Mouse (Mus musculus) midbrain, embryonic 16.5 days (tissue): ENCODE data around the gene Gm10320. TPM values are rescaled to one million over a fixed set of nuclear protein-coding genes. Genes with fewer than 3 reads are reported as not detected.

Experiments
- ATAC-seq: fragments of 200-750 bp; cut with Nextera tagmentation; 2 replicates; pipeline ENCODE4 v1.8.0; 2017; ENCODE audit warnings: moderate TSS enrichment
- H3K27ac ChIP-seq: fragments of 300-500 bp; sonication (generic); 2 replicates; pipeline ENCODE4 v1.5.1; 2014; ENCODE audit warnings: mild to moderate bottlenecking, low read length, mixed read lengths
- H3K27me3 ChIP-seq: fragments of 300-500 bp; sonication (generic); 2 replicates; pipeline ENCODE4 v1.6.1; 2014; ENCODE audit warnings: low read depth, low read length, mixed read lengths; ENCODE audit not compliant: control insufficient read depth, insufficient read depth
- H3K36me3 ChIP-seq: fragments of 300-500 bp; sonication (generic); 2 replicates; pipeline ENCODE4 v1.6.1; 2014; ENCODE audit warnings: mild to moderate bottlenecking, low read length, moderate library complexity, mixed read lengths; ENCODE audit not compliant: control insufficient read depth, insufficient read depth
- H3K4me1 ChIP-seq: fragments of 300-500 bp; sonication (generic); 2 replicates; pipeline ENCODE4 v1.6.1; 2014; ENCODE audit warnings: mild to moderate bottlenecking, low read length, mixed read lengths; ENCODE audit not compliant: control insufficient read depth, insufficient read depth
- H3K4me2 ChIP-seq: fragments of 300-500 bp; sonication (generic); 2 replicates; pipeline ENCODE4 v1.6.1; 2014; ENCODE audit warnings: mild to moderate bottlenecking, low read length, mixed read lengths
- H3K4me3 ChIP-seq: fragments of 300-500 bp; sonication (generic); 2 replicates; pipeline ENCODE4 v1.5.1; 2014; ENCODE audit warnings: low read depth, mild to moderate bottlenecking, low read length, moderate library complexity, mixed read lengths
- H3K9ac ChIP-seq: fragments of 300-500 bp; sonication (generic); 2 replicates; pipeline ENCODE4 v1.6.1; 2014; ENCODE audit warnings: low read depth, low read length, mixed read lengths
- H3K9me3 ChIP-seq: fragments of 300-500 bp; sonication (generic); replicated peaks from 2 replicates; pipeline ENCODE4 v1.6.1; 2014; ENCODE audit warnings: mild to moderate bottlenecking, low read length, mixed read lengths; ENCODE audit not compliant: control insufficient read depth, poor library complexity, severe bottlenecking
- WGBS: fragments of 180-500 bp; shearing (Covaris S2); extraction: QIAGEN DNeasy Blood & Tissue Kit; methylation state at CpG from one replicate; pipeline ENCODE4 v1.1.7; 2014; 5-methylcytosine and 5-hydroxymethylcytosine counted together
- polyA plus RNA-seq: library from polyadenylated mRNA; unstranded; fragments of >200 nt; fragmentation: Nextera tagmentation; extraction: Ambion mirVana; gene quantifications from 2 replicates; pipeline ENCODE4 v1.2.1, GENCODE M21; 2015

Gene Gm10320
- polyA plus RNA-seq: 1.0 and 1.2 TPM in 2 replicates

DNA sequence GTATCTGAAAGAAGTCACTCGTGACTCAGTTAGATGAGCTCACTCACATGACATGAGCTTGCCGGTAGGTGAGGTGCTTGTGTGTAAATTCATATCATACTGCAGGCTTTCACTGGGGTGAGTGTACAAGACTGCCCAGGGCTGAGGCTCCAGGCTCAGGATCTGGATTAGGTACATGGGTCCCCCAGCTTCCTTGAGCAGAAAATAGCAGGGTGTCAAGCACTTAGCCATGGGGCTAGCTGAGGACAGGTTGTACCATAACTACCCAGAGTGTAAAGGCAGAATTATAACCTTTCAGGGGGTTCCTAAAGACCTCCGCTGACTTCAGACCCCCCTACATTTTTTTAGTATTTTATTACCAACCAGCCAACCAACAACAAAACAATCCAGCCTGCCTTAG, at the start of gene Gm10320:
Gene Gm10320, minus strand, starts transcription at position 93 of the 400 bp plus-strand sequence.
- Histone ChIP-seq H3K9ac (no peak within 1 kb of the TSS), H3K9me3 (no peaks in the 10 kb centered on the region), H3K4me3 (no peak within 1 kb of the TSS), H3K36me3 (no peaks in the 10 kb centered on the region), H3K27me3 (peaks cover 4% of the 10 kb centered on the region; the same call in 1 of the 2 replicates), H3K4me1 (no peaks in the 10 kb centered on the region), H3K27ac (no peak within 1 kb of the TSS), H3K4me2 (no peak within 1 kb of the TSS)
- ATAC-seq: no peak
- WGBS: 84% methylated on average over 3 of the region's 3 CpGs

DNA sequence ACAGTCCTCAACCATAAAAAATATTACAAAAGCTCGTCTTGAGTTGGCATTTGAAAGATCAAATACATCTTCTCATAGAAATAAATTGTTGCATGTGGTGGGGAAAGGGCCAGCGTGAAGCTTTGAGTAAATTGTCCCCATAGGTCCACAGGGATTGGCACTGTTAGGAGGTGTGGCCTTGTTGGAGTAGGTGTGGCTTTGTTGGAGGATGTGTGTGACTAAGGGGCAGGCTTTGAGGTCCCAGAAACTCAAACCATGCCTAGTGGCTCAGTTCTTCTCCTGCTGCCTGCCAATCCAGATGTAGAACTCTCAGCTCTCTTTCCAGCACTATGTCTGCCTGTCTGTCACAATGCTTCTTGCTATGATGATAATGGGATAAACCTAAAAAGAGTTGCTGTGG, 49.8 kb upstream of the Gm10320 start:
- ATAC-seq: no peak
- H3K4me3 ChIP-seq: no peak overlapping the region

DNA sequence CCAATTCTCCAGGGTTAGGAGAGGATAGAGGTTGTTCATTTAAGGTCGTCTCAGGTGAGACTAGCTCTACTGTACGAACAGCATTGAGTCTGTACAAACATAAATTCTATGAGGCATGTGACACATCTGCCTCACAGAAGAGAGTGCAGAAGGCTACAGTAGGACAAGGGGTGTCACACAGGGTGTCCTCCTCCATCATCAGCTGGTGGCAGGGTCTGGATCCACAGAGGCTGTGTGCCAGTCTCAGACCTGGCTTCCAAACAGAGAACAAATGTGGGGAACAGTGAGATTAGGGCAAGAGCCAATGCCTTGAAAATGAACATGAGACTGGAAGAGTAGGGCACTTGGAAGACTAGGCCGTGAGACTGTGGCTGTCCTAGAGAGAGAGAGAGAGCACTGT, 48.4 kb upstream of the Gm10320 start:
- Histone ChIP-seq H3K27me3 (peaks cover 17% of the 10 kb centered on the region; the same call in 1 of the 2 replicates), H3K9me3 (no peaks in the 10 kb centered on the region), H3K4me1 (no peaks in the 10 kb centered on the region), H3K36me3 (no peaks in the 10 kb centered on the region), H3K27ac (no peak overlapping the region), H3K9ac (no peak overlapping the region), H3K4me2 (no peak overlapping the region), H3K4me3 (no peak overlapping the region)
- ATAC-seq: no peak
- 97% methylated on average over 3 of the region's 3 CpGs for WGBS

More for the DNA sequence above, 49.8 kb upstream of the Gm10320 start:
- Histone ChIP-seq H3K4me1 (no peaks in the 10 kb centered on the region), H3K9me3 (no peaks in the 10 kb centered on the region), H3K9ac (no peak overlapping the region), H3K27me3 (peaks cover 12% of the 10 kb centered on the region; the same call in 1 of the 2 replicates), H3K36me3 (no peaks in the 10 kb centered on the region), H3K4me2 (no peak overlapping the region), H3K27ac (no peak overlapping the region)
- 84% methylated on average over 2 of the region's 2 CpGs for WGBS

DNA sequence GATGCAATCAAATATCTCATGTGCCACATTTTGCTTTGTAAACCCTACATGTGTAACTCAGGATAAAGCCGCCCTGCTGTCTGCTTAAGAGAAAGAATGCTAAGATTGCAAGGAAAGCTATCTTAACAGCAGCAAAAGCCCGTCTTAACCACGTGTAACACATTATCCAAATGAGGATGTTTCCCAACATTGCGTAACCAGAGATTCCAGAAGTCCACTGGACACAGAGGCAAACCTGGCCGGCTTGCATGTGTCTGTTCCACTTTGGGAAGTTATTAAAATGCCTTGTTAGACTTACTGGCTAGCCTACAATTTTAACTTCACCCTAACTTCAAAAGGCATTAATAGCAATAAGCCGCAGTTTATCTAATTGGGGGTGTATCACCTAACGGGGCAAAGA, 47.5 kb upstream of the Gm10320 start:
- Histone ChIP-seq H3K9ac (no peak overlapping the region), H3K27me3 (peaks cover 23% of the 10 kb centered on the region; the same call in 1 of the 2 replicates), H3K36me3 (no peaks in the 10 kb centered on the region), H3K4me3 (no peak overlapping the region), H3K27ac (no peak overlapping the region), H3K4me2 (no peak overlapping the region), H3K9me3 (no peaks in the 10 kb centered on the region), H3K4me1 (peaks cover 4% of the 10 kb centered on the region; the same call in 1 of the 2 replicates)
- ATAC-seq: no peak
- 81% methylated on average over 7 of the region's 7 CpGs for WGBS

DNA sequence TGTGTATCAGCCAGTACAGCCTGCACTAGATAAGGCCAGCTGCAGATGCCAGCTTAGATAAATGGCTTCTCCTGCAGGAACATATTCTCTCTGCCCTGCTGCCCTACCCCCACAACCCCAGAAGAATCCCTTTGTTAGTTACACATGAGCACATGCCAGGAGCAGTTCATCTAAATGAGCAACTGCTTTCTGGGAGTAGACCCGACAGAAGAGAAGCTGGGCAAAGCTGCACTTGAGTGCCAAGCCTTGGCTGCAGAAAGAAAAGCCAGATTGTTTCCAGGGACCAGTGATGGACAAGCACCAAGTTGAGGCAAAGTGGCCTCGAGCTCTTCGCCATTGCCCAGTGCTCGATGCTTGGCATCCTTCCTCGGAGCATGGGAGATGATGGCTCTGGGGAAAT, 46.8 kb upstream of the Gm10320 start:
- H3K27ac ChIP-seq: no peak overlapping the region
- no peak overlapping the region for H3K4me2 ChIP-seq
- H3K27me3 ChIP-seq: peaks cover 23% of the 10 kb centered on the region; the same call in 1 of the 2 replicates
- no peak overlapping the region for H3K9ac ChIP-seq
- H3K9me3 ChIP-seq: no peaks in the 10 kb centered on the region
- H3K36me3 ChIP-seq: no peaks in the 10 kb centered on the region
- ATAC-seq: 0 out of 2 replicates have a peak, but pooled peaks have one; percentile 21
- H3K4me3 ChIP-seq: no peak overlapping the region
- WGBS: 77% methylated on average over 5 of the region's 5 CpGs
- peaks cover 9% of the 10 kb centered on the region for H3K4me1 ChIP-seq

DNA sequence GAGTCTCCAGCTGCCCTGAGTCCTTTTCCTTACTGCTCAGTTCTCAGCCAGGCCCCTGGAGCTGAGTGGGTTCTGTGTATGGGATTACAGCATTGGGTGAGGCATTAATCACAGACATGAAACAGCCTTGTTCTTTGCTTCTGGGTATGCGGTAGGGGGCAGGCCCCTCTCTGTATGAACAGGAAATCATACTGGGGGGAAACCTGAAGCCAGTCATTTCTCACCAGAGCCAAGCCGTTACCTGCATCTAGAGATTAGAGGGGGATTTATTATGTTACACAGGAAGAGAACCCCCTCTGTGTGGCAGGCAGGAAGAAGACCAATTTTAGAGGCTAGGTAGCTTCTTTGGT, 43.1 kb upstream of the Gm10320 start:
- Histone ChIP-seq H3K4me3 (no peak overlapping the region), H3K36me3 (no peaks in the 10 kb centered on the region), H3K9ac (no peak overlapping the region), H3K27me3 (peaks cover 23% of the 10 kb centered on the region; the same call in 1 of the 2 replicates), H3K9me3 (no peaks in the 10 kb centered on the region), H3K27ac (no peak overlapping the region), H3K4me1 (peaks cover 11% of the 10 kb centered on the region), H3K4me2 (no peak overlapping the region)
- WGBS: 49% methylated on average over 2 of the region's 2 CpGs
- 0 out of 2 replicates have a peak, but pooled peaks have one; percentile 4 for ATAC-seq

DNA sequence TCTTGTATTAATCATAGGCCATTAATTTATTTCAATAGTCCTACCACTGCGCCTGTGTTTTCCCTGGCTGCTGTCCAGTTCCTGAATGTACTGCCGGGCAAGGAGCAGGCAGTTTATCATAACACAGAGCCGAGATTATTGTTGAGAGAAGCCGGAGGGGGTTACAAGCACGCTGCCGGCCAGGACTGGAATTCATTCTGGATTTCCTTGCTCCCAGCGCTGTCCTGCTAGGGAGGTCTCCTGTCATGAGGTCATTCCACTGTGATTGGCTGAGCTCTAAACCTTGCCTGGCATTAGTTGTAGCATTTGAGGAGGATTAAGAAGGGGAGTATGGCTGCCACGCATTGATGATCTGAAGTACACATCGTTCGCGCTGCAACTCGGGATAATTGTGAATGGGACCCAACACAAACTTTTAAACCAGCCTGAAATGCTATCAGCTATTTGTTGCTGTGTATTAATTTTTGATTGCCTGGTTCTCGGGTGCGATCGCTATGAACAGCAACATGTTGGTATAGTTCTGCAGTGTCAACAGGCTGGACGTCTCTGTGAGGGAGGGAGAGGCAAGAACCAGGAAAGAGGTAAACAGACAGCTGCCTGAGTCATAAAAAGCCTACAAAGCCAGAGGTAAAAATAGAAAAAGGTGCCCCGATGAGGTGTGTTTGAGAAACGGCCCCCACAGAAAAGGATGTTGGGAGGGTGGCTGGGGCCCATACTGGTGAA, 42.5 kb upstream of the Gm10320 start:
- Histone ChIP-seq H3K36me3 (no peaks in the 10 kb centered on the region), H3K4me2 (peak overlapping the region; percentile 55), H3K27me3 (peaks cover 23% of the 10 kb centered on the region; the same call in 1 of the 2 replicates), H3K9me3 (no peaks in the 10 kb centered on the region), H3K4me1 (peaks cover 11% of the 10 kb centered on the region), H3K4me3 (peak overlapping the region; percentile 25), H3K9ac (no peak overlapping the region), H3K27ac (no peak overlapping the region)
- peak; percentile 82 for ATAC-seq
- 14% methylated on average over 18 of the region's 18 CpGs for whole genome bisulfite sequencing

DNA sequence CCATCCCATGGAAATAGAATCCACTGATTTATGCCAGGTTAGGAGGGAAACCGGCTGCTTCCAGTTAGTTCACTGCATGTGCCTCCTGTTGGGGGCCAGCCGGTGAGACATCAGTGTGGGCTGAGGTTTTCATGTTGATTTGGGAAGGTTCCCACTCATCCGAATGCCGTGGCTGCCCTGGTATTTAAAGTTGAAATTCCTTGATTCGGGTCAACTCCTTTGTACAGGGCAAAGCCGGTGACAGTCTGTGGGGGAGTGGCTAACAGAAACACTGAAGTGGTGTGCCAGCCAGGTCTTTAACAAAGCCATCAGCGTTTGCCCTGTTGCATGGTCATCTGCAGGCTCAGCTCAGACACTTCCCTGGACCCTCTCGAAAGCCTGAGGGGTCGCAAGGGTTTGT, 41.6 kb upstream of the Gm10320 start:
- no peak overlapping the region; the same call in 1 of the 2 replicates for H3K4me3 ChIP-seq
- H3K36me3 ChIP-seq: no peaks in the 10 kb centered on the region
- H3K4me1 ChIP-seq: peaks cover 11% of the 10 kb centered on the region
- H3K9ac ChIP-seq: no peak overlapping the region
- peak overlapping the region; percentile 16 for H3K4me2 ChIP-seq
- no peaks in the 10 kb centered on the region for H3K9me3 ChIP-seq
- H3K27me3 ChIP-seq: peaks cover 23% of the 10 kb centered on the region; the same call in 1 of the 2 replicates
- no peak overlapping the region for H3K27ac ChIP-seq
- WGBS: 16% methylated on average over 9 of the region's 9 CpGs
- ATAC-seq: no peak

DNA sequence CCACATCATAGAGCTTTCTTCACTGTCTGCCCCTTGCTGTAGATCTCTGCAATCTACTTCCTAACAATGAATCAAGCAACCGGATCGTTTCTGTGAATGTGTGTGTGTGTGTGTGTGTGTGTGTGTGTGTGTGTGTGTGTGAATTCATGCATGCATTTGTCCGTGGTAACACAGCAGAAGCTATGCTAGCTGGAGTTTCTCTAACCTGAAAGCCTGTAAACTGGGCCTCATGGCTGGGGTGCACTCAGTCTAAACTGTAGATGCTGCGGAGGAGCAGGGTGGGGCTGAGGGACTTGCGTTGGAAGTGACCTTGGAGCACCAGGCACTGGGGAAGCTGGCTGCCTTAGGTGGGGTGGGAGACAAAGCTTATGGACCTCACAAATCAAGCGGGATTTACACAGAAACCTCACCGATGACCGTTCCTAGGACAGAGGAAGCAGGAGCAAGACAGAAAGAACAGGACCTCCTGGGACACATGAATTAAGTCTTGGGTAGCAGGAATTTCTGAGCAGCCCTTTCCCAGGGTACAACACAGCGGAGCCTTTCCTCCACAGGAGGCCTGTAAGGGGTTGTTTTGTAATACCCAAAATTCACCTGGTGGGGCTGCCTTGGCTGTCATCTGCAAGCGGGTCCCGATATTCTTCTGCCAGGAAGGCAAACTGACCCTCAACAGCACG, 41.0 kb upstream of the Gm10320 start:
- no peak for ATAC-seq
- no peak overlapping the region for H3K4me3 ChIP-seq
- WGBS: 43% methylated on average over 12 of the region's 12 CpGs
- no peak overlapping the region for H3K4me2 ChIP-seq
- no peak overlapping the region for H3K27ac ChIP-seq
- no peaks in the 10 kb centered on the region for H3K36me3 ChIP-seq
- H3K9ac ChIP-seq: no peak overlapping the region
- no peaks in the 10 kb centered on the region for H3K9me3 ChIP-seq
- H3K27me3 ChIP-seq: peaks cover 23% of the 10 kb centered on the region; the same call in 1 of the 2 replicates
- H3K4me1 ChIP-seq: peaks cover 11% of the 10 kb centered on the region
